Mouse (Mus musculus) spleen, adult 10 weeks (tissue): ENCODE data around the gene Prm2. TPM values are rescaled to one million over a fixed set of nuclear protein-coding genes. Genes with fewer than 3 reads are reported as not detected.

Experiments
- polyA plus RNA-seq: library from polyadenylated mRNA; stranded (reverse); fragments of 350-450 nt; fragmentation: Illumina TruSeq; extraction: RNeasy Lipid Tissue Mini Kit (QIAGEN cat#74804); gene quantifications from one replicate; pipeline ENCODE4 v1.2.3, GENCODE M21; 2015; ENCODE audit warnings: low replicate concordance; ENCODE audit not compliant: insufficient read depth

Gene Prm2
- polyA plus RNA-seq: not detected

DNA sequence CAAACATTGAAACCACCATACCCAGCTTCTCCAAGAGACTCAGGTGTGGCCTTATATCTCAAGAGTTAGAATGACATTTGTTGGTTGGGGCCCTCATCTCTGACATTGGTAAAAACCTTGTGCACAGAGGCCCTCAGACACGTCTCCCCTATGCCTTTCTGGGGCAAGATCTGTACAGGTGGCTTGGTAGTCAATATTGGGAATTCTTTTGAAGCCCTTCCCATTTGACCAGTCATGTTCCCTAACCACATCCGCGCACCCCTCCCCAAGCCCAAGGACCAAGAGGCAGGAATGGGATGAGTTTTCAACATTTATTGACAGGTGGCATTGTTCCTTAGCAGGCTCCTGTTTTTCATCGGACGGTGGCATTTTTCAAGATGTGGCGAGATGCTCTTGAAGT, at the start of gene Prm2:
Prm2 (minus strand) TSS at position 101 of the 400 bp plus-strand sequence.

DNA sequence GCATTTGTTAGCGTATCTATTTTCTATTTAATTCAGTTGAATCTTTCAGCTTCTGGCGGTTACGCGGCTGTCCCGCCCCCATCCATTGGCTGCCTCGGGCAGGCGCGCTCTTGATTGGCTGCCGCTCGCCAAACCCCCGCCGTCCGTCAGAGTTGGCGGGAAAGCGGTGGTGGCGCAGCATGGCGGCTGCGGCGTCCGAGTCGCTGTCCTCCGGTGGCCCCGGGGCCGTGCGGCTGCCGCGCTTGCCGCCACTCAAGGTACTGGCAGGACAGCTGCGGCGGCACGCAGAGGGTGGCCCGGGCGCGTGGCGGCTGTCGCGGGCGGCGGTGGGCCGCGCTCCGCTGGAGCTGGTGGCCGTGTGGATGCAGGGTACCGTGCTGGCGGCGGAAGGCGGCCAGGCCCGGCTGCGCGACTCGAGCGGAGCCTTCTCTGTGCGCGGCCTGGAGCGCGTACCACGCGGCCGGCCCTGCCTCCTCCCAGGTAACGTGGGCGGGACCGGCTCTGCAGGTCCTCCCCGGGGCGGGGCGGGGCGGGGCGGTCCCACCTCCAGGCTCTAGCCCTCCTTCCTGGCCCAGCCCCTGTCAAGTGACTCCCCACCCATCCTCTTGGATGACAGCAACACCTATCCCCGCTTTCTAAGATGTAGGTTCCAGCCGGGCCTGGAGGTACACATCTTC, 39.1 kb upstream of the Prm2 start, which contains the start of gene Rmi2:
Rmi2 (plus strand) TSS at position 149 of the 677 bp plus-strand sequence.

DNA sequence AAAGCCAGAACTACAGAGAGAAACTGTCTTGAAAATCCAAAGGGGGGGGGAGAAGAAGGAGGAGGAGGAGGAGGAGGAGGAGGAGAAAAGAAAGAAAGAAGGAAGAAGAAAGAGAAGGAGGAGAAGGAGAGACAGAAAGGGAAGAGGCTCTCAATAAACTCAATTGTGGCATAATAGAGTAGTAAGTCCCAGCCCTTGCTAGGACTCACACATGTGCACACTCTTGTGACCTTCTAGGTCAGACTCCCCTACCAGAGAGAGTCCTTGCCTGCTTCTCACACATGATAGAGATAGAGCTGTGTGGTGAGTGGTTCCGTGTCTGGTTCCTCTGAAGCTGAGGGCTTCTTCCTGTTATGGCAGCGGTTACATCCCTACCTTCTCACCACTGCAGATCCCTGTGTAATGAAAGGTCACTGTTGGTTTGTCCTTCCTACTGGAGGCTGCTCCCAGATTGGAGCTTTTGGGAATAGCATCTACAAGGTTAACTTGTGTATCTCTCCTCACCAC, 17.0 kb upstream of the Prm2 start, which contains the start of gene Gm11172:
Gm11172 (plus strand) TSS at position 51 of the 507 bp plus-strand sequence.

DNA sequence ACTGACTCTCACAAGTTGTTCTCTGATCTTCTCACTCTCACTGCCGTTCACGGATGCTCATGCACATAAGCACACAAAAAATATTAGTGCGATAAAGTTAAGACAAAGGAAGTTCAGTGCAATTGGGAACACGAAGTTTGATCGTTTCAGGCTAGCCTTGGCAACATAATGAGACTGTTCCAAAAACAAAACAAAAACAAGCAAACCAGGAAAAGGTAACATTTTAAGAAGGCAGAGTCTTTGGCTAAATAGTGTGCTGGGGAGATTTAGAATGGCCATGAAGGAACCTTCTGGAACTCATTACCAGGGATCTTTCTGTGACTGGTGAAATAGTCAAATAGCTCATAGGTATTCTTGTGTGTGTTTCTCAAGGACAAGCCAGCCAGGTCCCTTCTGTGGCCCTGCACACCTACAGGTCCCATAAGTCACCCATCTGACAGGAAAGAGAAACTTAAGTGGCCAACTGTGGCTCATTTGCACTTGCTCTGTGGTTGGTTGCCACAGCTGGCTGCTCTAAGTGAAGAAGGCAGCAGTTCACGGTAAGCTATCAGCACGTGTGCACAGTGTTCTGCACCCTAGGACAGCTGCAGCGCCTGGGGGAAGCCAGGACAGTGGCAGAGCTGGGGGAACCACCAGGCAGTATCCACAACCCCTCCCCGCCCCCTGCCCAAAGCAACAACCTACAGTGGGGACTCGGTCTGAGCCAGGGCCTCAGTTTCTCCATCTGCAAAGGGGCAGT, 10.0 kb upstream of the Prm2 start, which contains the start of gene Prm1:
Prm1 (minus strand) TSS at position 51 of the 739 bp plus-strand sequence.

DNA sequence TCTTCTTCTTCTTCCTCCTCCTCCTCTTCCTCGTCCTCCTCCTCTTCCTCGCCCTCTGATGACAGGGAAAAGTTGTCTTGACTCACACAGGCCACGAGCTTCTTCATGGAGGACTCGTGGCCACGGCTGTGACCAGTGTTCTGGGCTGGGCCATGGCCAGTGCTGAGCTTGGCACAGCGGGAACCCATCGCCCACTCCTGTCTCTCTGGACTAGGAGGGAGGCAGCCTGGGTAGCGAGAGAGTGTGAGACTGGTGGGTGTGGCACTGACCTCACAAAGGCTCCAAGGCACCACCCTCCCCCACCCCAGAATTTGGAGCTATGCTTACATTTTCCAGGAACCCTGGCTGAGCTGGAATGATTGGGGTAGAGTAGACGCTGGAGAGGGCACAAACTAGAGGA, 5.2 kb downstream of the Prm2 start, which contains the start of gene Prm3:
Prm3 (minus strand) TSS at position 213 of the 400 bp plus-strand sequence.

DNA sequence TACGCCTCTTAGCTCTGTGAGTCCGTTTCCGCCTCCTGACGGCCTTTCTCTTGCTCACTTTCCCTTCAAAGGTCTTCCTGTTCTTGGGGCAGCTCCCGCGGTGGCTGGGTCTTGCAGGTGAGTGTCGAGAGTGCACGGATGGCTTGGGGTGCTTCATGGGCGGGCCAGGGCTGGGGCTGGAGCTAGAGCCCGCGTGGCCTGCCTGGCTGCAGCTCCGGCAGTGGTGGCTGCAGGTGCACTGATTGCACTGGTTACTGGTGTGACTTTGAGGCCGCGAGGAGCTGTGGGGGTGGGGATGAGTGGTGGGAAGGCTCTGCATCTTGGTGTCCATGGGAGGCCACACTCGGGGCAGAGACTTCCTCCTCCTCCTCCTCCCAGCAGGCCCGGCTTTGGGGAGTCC, 7.7 kb downstream of the Prm2 start, which contains the start of gene Tnp2:
Tnp2 (minus strand) TSS at position 390 of the 400 bp plus-strand sequence.

DNA sequence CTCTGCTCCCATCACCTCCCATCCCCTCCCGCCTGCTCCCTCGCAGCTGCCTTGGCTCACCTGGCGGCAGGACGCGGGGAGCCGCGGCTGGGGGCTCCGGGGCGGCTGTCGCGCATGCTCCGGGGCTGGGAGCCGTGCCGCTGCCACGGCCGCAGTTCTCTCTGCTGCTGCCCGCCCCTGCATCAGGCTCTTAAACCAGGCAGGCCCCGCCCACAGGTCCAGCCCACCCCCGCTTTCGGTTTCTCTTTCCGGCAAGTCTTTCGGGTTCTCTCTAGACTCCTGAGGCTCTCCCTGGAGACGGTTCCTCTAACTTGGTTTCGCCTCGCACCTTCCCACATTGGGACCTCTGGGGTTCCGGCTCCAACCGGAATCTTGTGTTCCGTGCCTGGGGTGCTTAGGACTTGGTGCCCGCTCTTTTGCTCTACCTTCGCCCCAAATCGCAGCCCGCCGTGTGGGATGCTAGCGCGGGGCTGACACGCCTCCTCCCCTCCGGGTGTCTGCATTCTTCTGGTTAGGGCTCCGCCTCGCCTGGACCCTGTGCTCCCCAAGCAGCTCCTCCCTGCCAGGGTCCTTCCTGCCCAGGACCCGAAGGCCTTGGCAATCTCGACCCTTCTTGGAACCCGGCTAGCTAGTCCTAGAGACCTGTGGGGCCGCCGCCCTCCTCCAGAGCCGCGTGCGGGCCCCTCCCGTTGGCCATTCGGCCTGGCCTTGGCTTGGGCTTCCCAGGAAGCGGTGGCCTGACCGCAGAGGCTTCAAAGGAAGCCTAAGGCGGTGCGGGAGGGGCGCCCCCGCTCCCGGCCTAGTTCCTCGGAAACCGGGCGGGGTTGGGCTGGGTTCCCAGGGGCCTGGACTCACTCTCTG, 10.3 kb downstream of the Prm2 start, which contains the start of gene Socs1:
Socs1 (minus strand) TSS at position 166 of the 861 bp plus-strand sequence.

Other genes starting within 250 kb of the Prm2 start
- 0.91 TPM for gene Socs1, start 10.6 kb downstream of the Prm2 start, polyA plus RNA-seq
- not detected for gene Tnp2, start 7.5 kb downstream of the Prm2 start, polyA plus RNA-seq
- gene Prm3, start 5.2 kb downstream of the Prm2 start, polyA plus RNA-seq: not detected
- gene Prm1, start 9.7 kb upstream of the Prm2 start, polyA plus RNA-seq: not detected
- not detected for gene Gm11172, start 16.8 kb upstream of the Prm2 start, polyA plus RNA-seq
- gene Rmi2, start 38.9 kb upstream of the Prm2 start, polyA plus RNA-seq: 1.9 TPM